Mouse (Mus musculus): ENCODE data around the gene Pdgfb. TPM values are rescaled to one million over a fixed set of nuclear protein-coding genes. Genes with fewer than 3 reads are reported as not detected.

The Pdgfb gene
- polyA plus RNA-seq (2014; fragmentation: Nextera tagmentation; extraction: Ambion mirVana): 1.6 and 2.4 TPM in 2 replicates

GRCm38 (mm10) chr15:80014321-80015210, at the start of gene Pdgfb:
Gene Pdgfb, minus strand, starts transcription at chr15:80014977.
- Histone ChIP-seq H3K4me2 (ENCODE audit: low read depth, severe bottlenecking) (peak within 1 kb of the TSS; percentile 56), H3K4me3 (ENCODE audit: low read depth, low read length) (peak within 1 kb of the TSS; percentile 27), H3K27me3 (ENCODE audit: control insufficient read depth, insufficient read depth, low read length) (peaks cover 73% of the 10 kb centered on the region), H3K36me3 (ENCODE audit: control insufficient read depth, insufficient read depth, low read length) (no peaks in the 10 kb centered on the region), H3K27ac (replicated peaks; ENCODE audit: low read depth, low read length) (no peak within 1 kb of the TSS), H3K9ac (ENCODE audit: low read length) (peak within 1 kb of the TSS; percentile 47), H3K4me1 (ENCODE audit: control insufficient read depth, insufficient read depth, low read length) (peaks cover 18% of the 10 kb centered on the region), H3K9me3 (ENCODE audit: control insufficient read depth, low read length) (no peaks in the 10 kb centered on the region)
- peak; percentile 59 for DNase-seq (ENCODE audit: low spot score)
- no peak for ATAC-seq (ENCODE audit: insufficient number of reproducible peaks, low FRiP score, low TSS enrichment, low read depth)
- under 1% methylated on average over 60 of the region's 60 CpGs for WGBS

DNA sequence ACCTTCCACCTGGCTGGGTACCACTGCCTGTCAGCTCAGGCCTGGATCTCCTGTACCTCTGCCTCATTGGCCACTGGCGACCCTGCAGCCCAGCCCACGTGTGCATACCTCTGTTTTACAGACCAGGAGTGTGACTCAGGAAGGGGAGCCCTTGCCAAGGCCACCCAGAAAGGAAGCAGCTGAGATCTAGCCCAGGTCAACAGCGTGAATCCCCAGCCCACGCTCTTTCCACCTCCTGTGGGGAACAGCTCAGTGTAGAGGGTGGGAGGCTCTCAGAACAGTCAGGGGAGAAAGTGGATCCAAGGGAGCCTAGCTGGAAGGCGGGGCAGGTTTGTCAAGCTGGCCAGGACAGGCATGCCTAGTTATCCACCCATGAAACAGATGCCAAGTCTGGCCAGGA, 48.0 kb upstream of the Pdgfb start:
- H3K27me3 ChIP-seq (ENCODE audit: control insufficient read depth, insufficient read depth, low read length): no peaks in the 10 kb centered on the region
- DNase-seq (ENCODE audit: low spot score) (no peak), ATAC-seq (ENCODE audit: insufficient number of reproducible peaks, low FRiP score, low TSS enrichment, low read depth) (no peak)
- H3K9ac ChIP-seq (ENCODE audit: low read length): no peak overlapping the region
- H3K36me3 ChIP-seq (ENCODE audit: control insufficient read depth, insufficient read depth, low read length): no peaks in the 10 kb centered on the region
- whole genome bisulfite sequencing: 39% methylated on average over 5 of the region's 5 CpGs
- no peak overlapping the region for H3K4me2 ChIP-seq (ENCODE audit: low read depth, severe bottlenecking)
- no peak overlapping the region for H3K27ac ChIP-seq (replicated peaks; ENCODE audit: low read depth, low read length)
- H3K4me3 ChIP-seq (ENCODE audit: low read depth, low read length): no peak overlapping the region
- 0 out of 2 replicates have a peak, but pooled peaks cover 3% of the 10 kb centered on the region for H3K4me1 ChIP-seq (ENCODE audit: control insufficient read depth, insufficient read depth, low read length)
- no peaks in the 10 kb centered on the region for H3K9me3 ChIP-seq (ENCODE audit: control insufficient read depth, low read length)

GRCm38 (mm10) chr15:80062339-80062738, 47.6 kb upstream of the Pdgfb start:
- Histone ChIP-seq H3K4me3 (ENCODE audit: low read depth, low read length) (no peak overlapping the region), H3K27me3 (ENCODE audit: control insufficient read depth, insufficient read depth, low read length) (no peaks in the 10 kb centered on the region), H3K36me3 (ENCODE audit: control insufficient read depth, insufficient read depth, low read length) (no peaks in the 10 kb centered on the region), H3K9me3 (ENCODE audit: control insufficient read depth, low read length) (no peaks in the 10 kb centered on the region), H3K27ac (replicated peaks; ENCODE audit: low read depth, low read length) (no peak overlapping the region), H3K9ac (ENCODE audit: low read length) (no peak overlapping the region), H3K4me2 (ENCODE audit: low read depth, severe bottlenecking) (no peak overlapping the region), H3K4me1 (ENCODE audit: control insufficient read depth, insufficient read depth, low read length) (0 out of 2 replicates have a peak, but pooled peaks cover 3% of the 10 kb centered on the region)
- DNase-seq (ENCODE audit: low spot score) (no peak), ATAC-seq (ENCODE audit: insufficient number of reproducible peaks, low FRiP score, low TSS enrichment, low read depth) (no peak)
- WGBS: 64% methylated on average over 8 of the region's 9 CpGs

DNA sequence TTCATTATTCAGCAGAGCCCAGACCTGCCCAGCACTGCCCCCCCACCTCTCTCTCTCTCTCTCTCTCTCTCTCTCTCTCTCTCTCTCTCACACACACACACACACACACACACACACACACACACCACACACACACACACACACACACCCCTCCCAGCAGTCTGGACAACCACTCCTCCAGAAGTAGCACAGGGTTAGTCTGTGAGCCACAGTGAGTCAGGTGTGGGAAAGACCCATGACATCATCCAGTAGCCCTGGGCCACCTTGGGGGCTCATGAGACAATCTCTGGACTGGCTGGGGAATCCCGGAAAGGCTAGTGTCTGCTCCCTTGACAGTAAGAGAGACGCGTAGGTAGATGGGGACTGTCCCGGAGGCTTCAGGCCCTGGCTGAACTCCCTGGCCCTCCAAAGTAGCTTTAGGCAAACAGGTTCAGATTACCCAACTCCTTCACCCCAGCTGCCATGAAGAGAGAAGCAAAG, 46.3 kb upstream of the Pdgfb start:
- H3K4me3 ChIP-seq (ENCODE audit: low read depth, low read length): no peak overlapping the region
- WGBS: 94% methylated on average over 4 of the region's 4 CpGs
- H3K9me3 ChIP-seq (ENCODE audit: control insufficient read depth, low read length): no peaks in the 10 kb centered on the region
- ATAC-seq (ENCODE audit: insufficient number of reproducible peaks, low FRiP score, low TSS enrichment, low read depth) (no peak), DNase-seq (ENCODE audit: low spot score) (no peak)
- H3K27ac ChIP-seq (replicated peaks; ENCODE audit: low read depth, low read length): no peak overlapping the region
- no peaks in the 10 kb centered on the region for H3K27me3 ChIP-seq (ENCODE audit: control insufficient read depth, insufficient read depth, low read length)
- H3K9ac ChIP-seq (ENCODE audit: low read length): no peak overlapping the region
- H3K36me3 ChIP-seq (ENCODE audit: control insufficient read depth, insufficient read depth, low read length): no peaks in the 10 kb centered on the region
- H3K4me2 ChIP-seq (ENCODE audit: low read depth, severe bottlenecking): no peak overlapping the region
- H3K4me1 ChIP-seq (ENCODE audit: control insufficient read depth, insufficient read depth, low read length): 0 out of 2 replicates have a peak, but pooled peaks cover 5% of the 10 kb centered on the region

GRCm38 (mm10) chr15:80060356-80061070, 45.7 kb upstream of the Pdgfb start:
- Histone ChIP-seq H3K4me2 (ENCODE audit: low read depth, severe bottlenecking) (no peak overlapping the region), H3K36me3 (ENCODE audit: control insufficient read depth, insufficient read depth, low read length) (no peaks in the 10 kb centered on the region)
- 93% methylated on average over 8 of the region's 8 CpGs for WGBS

DNA sequence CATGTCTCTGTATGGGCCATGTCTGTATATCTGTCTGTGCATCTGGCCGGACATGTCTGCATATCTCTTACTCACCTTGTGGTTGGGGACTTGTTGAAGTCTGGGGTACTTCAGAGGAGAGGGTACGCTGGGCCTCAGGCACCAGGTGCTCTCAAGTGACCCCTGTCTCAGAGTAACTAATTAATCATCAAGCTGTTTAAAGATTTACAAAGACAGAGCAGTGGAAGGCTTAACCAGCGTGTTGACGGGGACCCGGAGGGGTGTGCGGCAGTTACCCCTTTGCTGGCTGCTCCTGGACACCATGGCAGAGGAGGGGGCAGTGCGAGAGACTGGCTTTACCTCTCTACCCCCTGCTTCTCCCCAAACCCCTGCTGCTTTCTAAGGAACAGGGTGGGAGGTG, 44.8 kb upstream of the Pdgfb start:
- 66% methylated on average over 7 of the region's 7 CpGs for WGBS
- Histone ChIP-seq H3K9ac (ENCODE audit: low read length) (no peak overlapping the region), H3K4me3 (ENCODE audit: low read depth, low read length) (no peak overlapping the region), H3K27me3 (ENCODE audit: control insufficient read depth, insufficient read depth, low read length) (no peaks in the 10 kb centered on the region), H3K9me3 (ENCODE audit: control insufficient read depth, low read length) (no peaks in the 10 kb centered on the region), H3K4me2 (ENCODE audit: low read depth, severe bottlenecking) (no peak overlapping the region), H3K4me1 (ENCODE audit: control insufficient read depth, insufficient read depth, low read length) (0 out of 2 replicates have a peak, but pooled peaks cover 5% of the 10 kb centered on the region), H3K27ac (replicated peaks; ENCODE audit: low read depth, low read length) (no peak overlapping the region), H3K36me3 (ENCODE audit: control insufficient read depth, insufficient read depth, low read length) (no peaks in the 10 kb centered on the region)
- DNase-seq (ENCODE audit: low spot score): no peak
- no peak for ATAC-seq (ENCODE audit: insufficient number of reproducible peaks, low FRiP score, low TSS enrichment, low read depth)

More at GRCm38 (mm10) chr15:80060356-80061070, 45.7 kb upstream of the Pdgfb start:
- DNase-seq (ENCODE audit: low spot score): no peak
- Histone ChIP-seq H3K9me3 (ENCODE audit: control insufficient read depth, low read length) (no peaks in the 10 kb centered on the region), H3K9ac (ENCODE audit: low read length) (no peak overlapping the region), H3K4me1 (ENCODE audit: control insufficient read depth, insufficient read depth, low read length) (0 out of 2 replicates have a peak, but pooled peaks cover 5% of the 10 kb centered on the region), H3K4me3 (ENCODE audit: low read depth, low read length) (no peak overlapping the region), H3K27me3 (ENCODE audit: control insufficient read depth, insufficient read depth, low read length) (no peaks in the 10 kb centered on the region), H3K27ac (replicated peaks; ENCODE audit: low read depth, low read length) (no peak overlapping the region)
- no peak for ATAC-seq (ENCODE audit: insufficient number of reproducible peaks, low FRiP score, low TSS enrichment, low read depth)

- no peaks in the 10 kb centered on the region for H3K9me3 ChIP-seq (ENCODE audit: control insufficient read depth, low read length)
- no peak overlapping the region for H3K4me2 ChIP-seq (ENCODE audit: low read depth, severe bottlenecking)
- H3K27me3 ChIP-seq (ENCODE audit: control insufficient read depth, insufficient read depth, low read length): no peaks in the 10 kb centered on the region
- no peaks in the 10 kb centered on the region for H3K36me3 ChIP-seq (ENCODE audit: control insufficient read depth, insufficient read depth, low read length)
- ATAC-seq (ENCODE audit: insufficient number of reproducible peaks, low FRiP score, low TSS enrichment, low read depth) (no peak), DNase-seq (ENCODE audit: low spot score) (no peak)
- H3K27ac ChIP-seq (replicated peaks; ENCODE audit: low read depth, low read length): no peak overlapping the region
- no peak overlapping the region for H3K4me3 ChIP-seq (ENCODE audit: low read depth, low read length)
- 0 out of 2 replicates have a peak, but pooled peaks cover 5% of the 10 kb centered on the region for H3K4me1 ChIP-seq (ENCODE audit: control insufficient read depth, insufficient read depth, low read length)
- H3K9ac ChIP-seq (ENCODE audit: low read length): no peak overlapping the region
- 89% methylated on average over 7 of the region's 7 CpGs for WGBS
Observed at GRCm38 (mm10) chr15:80058151-80058550, 43.4 kb upstream of the Pdgfb start.

DNA sequence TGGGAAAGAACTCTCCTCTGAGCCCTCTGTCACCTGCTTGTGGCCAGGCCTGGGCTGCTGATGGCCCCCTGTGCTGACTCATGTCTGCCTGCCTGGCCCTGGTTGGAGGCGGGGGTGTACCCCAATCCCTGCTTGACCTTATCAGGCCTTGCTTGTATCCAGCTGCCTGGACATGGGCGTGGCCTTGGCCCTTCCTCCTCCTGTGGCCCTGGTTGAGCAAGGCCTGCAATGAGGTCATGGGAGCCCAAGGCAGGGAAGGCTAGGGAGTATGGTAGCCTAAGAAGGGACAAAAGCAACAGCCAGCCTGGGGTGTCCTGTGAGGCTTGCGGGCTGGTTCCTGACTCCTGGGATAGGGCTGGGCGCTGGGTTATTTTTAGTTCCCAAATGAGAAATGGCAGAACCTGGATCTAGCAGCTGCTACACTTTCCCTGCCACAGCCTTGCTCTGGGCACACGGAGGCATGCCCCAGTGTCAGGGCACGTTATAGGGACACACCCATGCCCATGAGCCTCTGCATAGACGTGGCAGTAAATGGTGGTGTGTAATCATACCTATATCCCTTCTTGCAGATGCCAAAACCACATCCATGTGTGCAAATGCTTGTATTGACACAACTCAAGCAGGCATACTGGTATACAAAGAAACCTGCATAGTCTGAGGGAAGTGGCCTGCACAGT, 39.4 kb upstream of the Pdgfb start:
- Histone ChIP-seq H3K4me2 (ENCODE audit: low read depth, severe bottlenecking) (no peak overlapping the region), H3K9ac (ENCODE audit: low read length) (no peak overlapping the region), H3K27ac (replicated peaks; ENCODE audit: low read depth, low read length) (no peak overlapping the region), H3K9me3 (ENCODE audit: control insufficient read depth, low read length) (no peaks in the 10 kb centered on the region), H3K4me1 (ENCODE audit: control insufficient read depth, insufficient read depth, low read length) (peaks cover 11% of the 10 kb centered on the region; the same call in 1 of the 2 replicates), H3K27me3 (ENCODE audit: control insufficient read depth, insufficient read depth, low read length) (no peaks in the 10 kb centered on the region), H3K36me3 (ENCODE audit: control insufficient read depth, insufficient read depth, low read length) (no peaks in the 10 kb centered on the region), H3K4me3 (ENCODE audit: low read depth, low read length) (no peak overlapping the region)
- DNase-seq (ENCODE audit: low spot score): no peak
- no peak for ATAC-seq (ENCODE audit: insufficient number of reproducible peaks, low FRiP score, low TSS enrichment, low read depth)
- 79% methylated on average over 7 of the region's 7 CpGs for WGBS
